Mouse (Mus musculus) liver, embryonic 14.5 days (tissue): ENCODE measurements at regions not wholly inside any gene's neighbourhood (a gene's known extent, or its start where the extent isn't known, plus 50 kb on each side); places are given as distances from the start of the nearest gene placed in this dataset.

Experiments
- CTCF ChIP-seq: IDR thresholded peaks from 2 replicates; pipeline ENCODE4 v1.5.1; 2016; ENCODE audit warnings: antibody characterized with exemption, low read depth, control low read depth
- EP300 ChIP-seq: IDR thresholded peaks from 2 replicates; pipeline ENCODE4 v1.6.1; 2016; ENCODE audit warnings: antibody characterized with exemption, low read depth

- no peak for TF ChIP-seq CTCF
- no peak for TF ChIP-seq EP300
Observed at GRCm38 (mm10) chr1:13993825-13994509, 2099.2 kb downstream of the 4930444P10Rik start.
